8 mouse cellular contexts compared by ENCODE assay signal in genomic region chr1:58112880-58113279, GRCm38 (mm10). TPM values are rescaled to one million over a fixed set of nuclear protein-coding genes. Genes with fewer than 3 reads are reported as not detected.
DNase-seq lines count a peak whose midpoint lies in the region; ATAC-seq and TF ChIP-seq lines count a peak whose summit lies in the region.

Gene Aox3 (plus strand): TSS chr1:58113130.

- H3K4me3 ChIP-seq in embryonic facial prominence, embryonic 11.5 days (ENCODE audit: low read depth, low read length) = no peak within 1 kb of the TSS
- no peak within 1 kb of the TSS for H3K4me3 ChIP-seq in heart, adult 2 months
- H3K4me3 ChIP-seq in limb, embryonic 11.5 days (ENCODE audit: low read depth, low read length) = no peak within 1 kb of the TSS
- peak within 1 kb of the TSS; percentile 15; the same call in 1 of the 2 replicates for H3K4me3 ChIP-seq in midbrain, embryonic 16.5 days (ENCODE audit: low read depth, low read length)
- H3K4me3 ChIP-seq in stomach, postnatal 0 days (ENCODE audit: low read depth, low read length) = no peak within 1 kb of the TSS

- no peaks in the 10 kb centered on the region for H3K36me3 ChIP-seq in embryonic facial prominence, embryonic 11.5 days (replicated peaks; ENCODE audit: control insufficient read depth, insufficient read depth, low read depth, low read length)
- no peaks in the 10 kb centered on the region for H3K36me3 ChIP-seq in heart, adult 2 months (ENCODE audit: control insufficient read depth, insufficient read depth, low read length)
- no peaks in the 10 kb centered on the region for H3K36me3 ChIP-seq in limb, embryonic 11.5 days (ENCODE audit: control insufficient read depth, insufficient read depth, low read length)
- H3K36me3 ChIP-seq in midbrain, embryonic 16.5 days (ENCODE audit: control insufficient read depth, insufficient read depth, low read length) = no peaks in the 10 kb centered on the region
- no peaks in the 10 kb centered on the region for H3K36me3 ChIP-seq in stomach, postnatal 0 days (ENCODE audit: control insufficient read depth, insufficient read depth, low read length)

- TF ChIP-seq POLR2A in heart, adult 2 months (IDR thresholded peaks at IDR 0.05; ENCODE audit: insufficient read depth, low read depth, low read length) = no peak

- H3K9ac ChIP-seq in embryonic facial prominence, embryonic 11.5 days (replicated peaks; ENCODE audit: low read length) = no peak within 1 kb of the TSS
- H3K9ac ChIP-seq in heart, adult 2 months (ENCODE audit: low read depth, low read length) = no peak within 1 kb of the TSS
- no peak within 1 kb of the TSS for H3K9ac ChIP-seq in limb, embryonic 11.5 days (ENCODE audit: low read length)
- no peak within 1 kb of the TSS; the same call in 1 of the 2 replicates for H3K9ac ChIP-seq in midbrain, embryonic 16.5 days (ENCODE audit: low read depth, low read length)
- no peak within 1 kb of the TSS for H3K9ac ChIP-seq in stomach, postnatal 0 days (ENCODE audit: low read length)

- intact Hi-C loops in heart, adult 2 months (cut with DNase I) = loop anchor here (10.0 kb wide), 1 partner anchor 688 kb away; no protein-coding TSS in a partner anchor

- H3K79me2 ChIP-seq in heart, adult 2 months (replicated peaks; ENCODE audit: control insufficient read depth, insufficient read depth, low read length) = no peaks in the 10 kb centered on the region

- no peak within 1 kb of the TSS for H3K27ac ChIP-seq in embryonic facial prominence, embryonic 11.5 days (replicated peaks; ENCODE audit: low read depth, low read length)
- H3K27ac ChIP-seq in heart, adult 2 months = no peak within 1 kb of the TSS
- H3K27ac ChIP-seq in limb, embryonic 11.5 days (replicated peaks; ENCODE audit: low read depth, low read length) = no peak within 1 kb of the TSS
- no peak within 1 kb of the TSS for H3K27ac ChIP-seq in midbrain, embryonic 16.5 days (ENCODE audit: low read length)
- H3K27ac ChIP-seq in stomach, postnatal 0 days (replicated peaks) = no peak within 1 kb of the TSS

- TF ChIP-seq CTCF in heart, adult 2 months (IDR thresholded peaks at IDR 0.05) = peak; percentile 71
- TF ChIP-seq CTCF in stomach, postnatal 0 days (IDR thresholded peaks at IDR 0.05; ENCODE audit: low read depth) = peak; percentile 88

- no peaks in the 10 kb centered on the region for H3K9me3 ChIP-seq in embryonic facial prominence, embryonic 11.5 days (replicated peaks; ENCODE audit: control insufficient read depth, low read length)
- no peaks in the 10 kb centered on the region for H3K9me3 ChIP-seq in limb, embryonic 11.5 days (ENCODE audit: control insufficient read depth, low read length)
- no peaks in the 10 kb centered on the region for H3K9me3 ChIP-seq in midbrain, embryonic 16.5 days (replicated peaks; ENCODE audit: control insufficient read depth, low read length, poor library complexity, severe bottlenecking)
- H3K9me3 ChIP-seq in stomach, postnatal 0 days (ENCODE audit: control insufficient read depth, low read length) = no peaks in the 10 kb centered on the region

- WGBS in embryonic facial prominence, embryonic 11.5 days = 16% methylated on average over 11 of the region's 11 CpGs
- 13% methylated on average over 11 of the region's 11 CpGs for WGBS in heart, adult 2 months
- 16% methylated on average over 11 of the region's 11 CpGs for WGBS in limb, embryonic 11.5 days
- WGBS in midbrain, embryonic 16.5 days = 9% methylated on average over 11 of the region's 11 CpGs
- 16% methylated on average over 11 of the region's 11 CpGs for WGBS in stomach, postnatal 0 days

- no peaks in the 10 kb centered on the region for H3K4me1 ChIP-seq in embryonic facial prominence, embryonic 11.5 days (ENCODE audit: control insufficient read depth, insufficient read depth, low read length)
- H3K4me1 ChIP-seq in heart, adult 2 months (ENCODE audit: control insufficient read depth, insufficient read depth, low read length) = peaks cover 2% of the 10 kb centered on the region; the same call in 1 of the 2 replicates
- no peaks in the 10 kb centered on the region for H3K4me1 ChIP-seq in limb, embryonic 11.5 days (ENCODE audit: control insufficient read depth, insufficient read depth, low read length)
- H3K4me1 ChIP-seq in midbrain, embryonic 16.5 days (ENCODE audit: control insufficient read depth, insufficient read depth, low read length) = no peaks in the 10 kb centered on the region
- no peaks in the 10 kb centered on the region for H3K4me1 ChIP-seq in stomach, postnatal 0 days (replicated peaks; ENCODE audit: control insufficient read depth, insufficient read depth)

- TF ChIP-seq EP300 in heart, adult 2 months (IDR thresholded peaks at IDR 0.05; ENCODE audit: insufficient read depth, low read depth, low read length) = no peak
- no peak for TF ChIP-seq EP300 in stomach, postnatal 0 days (optimal IDR thresholded peaks at IDR 0.05)

- H3K27me3 ChIP-seq in embryonic facial prominence, embryonic 11.5 days (ENCODE audit: control insufficient read depth, insufficient read depth, low read length) = no peaks in the 10 kb centered on the region
- H3K27me3 ChIP-seq in heart, adult 2 months (ENCODE audit: control insufficient read depth, insufficient read depth, low read length) = no peaks in the 10 kb centered on the region
- H3K27me3 ChIP-seq in limb, embryonic 11.5 days (ENCODE audit: control insufficient read depth, insufficient read depth, low read length) = no peaks in the 10 kb centered on the region
- no peaks in the 10 kb centered on the region for H3K27me3 ChIP-seq in midbrain, embryonic 16.5 days (ENCODE audit: control insufficient read depth, insufficient read depth, low read depth, low read length)
- H3K27me3 ChIP-seq in stomach, postnatal 0 days (ENCODE audit: control insufficient read depth, insufficient read depth, low read length) = no peaks in the 10 kb centered on the region

- no peak for ATAC-seq in embryonic facial prominence, embryonic 11.5 days (replicated peaks; ENCODE audit: insufficient number of reproducible peaks, low FRiP score, low TSS enrichment, low read depth)
- ATAC-seq in limb, embryonic 11.5 days (ENCODE audit: insufficient number of reproducible peaks, low FRiP score, low TSS enrichment, low read depth) = no peak
- peak; percentile 86 for ATAC-seq in midbrain, embryonic 16.5 days
- ATAC-seq in stomach, postnatal 0 days (ENCODE audit: low FRiP score, low TSS enrichment) = peak; percentile 68; the same call in 1 of the 2 replicates

- H3K4me2 ChIP-seq in embryonic facial prominence, embryonic 11.5 days (ENCODE audit: low read depth, low read length) = no peak within 1 kb of the TSS
- H3K4me2 ChIP-seq in limb, embryonic 11.5 days (ENCODE audit: low read depth, severe bottlenecking) = no peak within 1 kb of the TSS
- H3K4me2 ChIP-seq in midbrain, embryonic 16.5 days (ENCODE audit: low read length) = peak within 1 kb of the TSS; percentile 38
- no peak within 1 kb of the TSS for H3K4me2 ChIP-seq in stomach, postnatal 0 days (replicated peaks; ENCODE audit: low read depth)

- DNase-seq in 3134 (ENCODE audit: extremely low read depth, insufficient read length, low spot score) = peak; percentile 40
- peak; percentile 89 for DNase-seq in adrenal gland, postnatal 14 days
- peak; percentile 83 for DNase-seq in embryonic facial prominence, embryonic 11.5 days (ENCODE audit: low spot score)
- peak; percentile 70 to 73 for DNase-seq in heart, adult 2 months
- peak; percentile 43 to 61 for DNase-seq in kidney, adult 8-10 months
- DNase-seq in limb, embryonic 11.5 days (ENCODE audit: low spot score) = peak; percentile 79
- DNase-seq in stomach, postnatal 0 days (ENCODE audit: low spot score) = peak; percentile 73

RNA-seq across cellular contexts. Expression of gene Aox3, which starts in this region (rescaled TPM):
- total RNA-seq in adrenal gland, postnatal 14 days (2021) = 2.7 and 8.4 TPM in 2 replicates
- 0.33 and 0.48 TPM in 2 replicates for polyA plus RNA-seq in embryonic facial prominence, embryonic 11.5 days (2014; fragmentation: Nextera tagmentation; extraction: Ambion mirVana)
- total RNA-seq in heart, adult 2 months (2021) = 1 to 10 TPM; 1.2 to 2.0 TPM
- 0.50 and 1.2 TPM in 2 replicates for polyA plus RNA-seq in heart, adult 2 months (2012; rRNA removed)
- 0.84 and 1.1 TPM in 2 replicates for polyA plus RNA-seq in limb, embryonic 11.5 days (2014; fragmentation: Nextera tagmentation; extraction: Ambion mirVana)
- polyA plus RNA-seq in midbrain, embryonic 16.5 days (2015; fragmentation: Nextera tagmentation; extraction: Ambion mirVana) = 0.23 and 0.53 TPM in 2 replicates
- polyA plus RNA-seq in stomach, postnatal 0 days (2015; fragmentation: Nextera tagmentation; extraction: Ambion mirVana) = 0.62 and 0.70 TPM in 2 replicates

Comparison
In these comparisons a context has a peak if more than half of its experiments do, and no peak if none do; other contexts are left out.
1. Peak in DNase-seq in embryonic facial prominence, embryonic 11.5 days; RNA of the gene not detected or under 1 TPM.
2. Peak in ATAC-seq, H3K4me3 ChIP-seq and H3K4me2 ChIP-seq in midbrain, embryonic 16.5 days; RNA of the gene not detected or under 1 TPM.
3. Peak in DNase-seq and ATAC-seq in stomach, postnatal 0 days; RNA of the gene not detected or under 1 TPM.